Mouse (Mus musculus) ovary, adult 18-20 months (tissue): ENCODE measurements around the gene Rere.
"Not testable (repeated sequence)": the region's sequence is repeated elsewhere in the genome, so short reads cannot be mapped to it uniquely, and the experiment has no call there.

Experiments used
- DNase-seq: peaks from one replicate; pipeline ENCODE4 v3.0.0; 2022; ENCODE audit warnings: low spot score, mixed read lengths

The Rere gene

GRCm38 (mm10) chr4:150283993-150284392, 2.5 kb downstream of the Rere start:
- no peak for DNase-seq

- DNase-seq = no peak
These were observed 5.5 kb downstream of the Rere start for GRCm38 (mm10) chr4:150286980-150287379.

GRCm38 (mm10) chr4:150287463-150287862, 6.0 kb downstream of the Rere start:
- DNase-seq = not testable (repeated sequence)

GRCm38 (mm10) chr4:150291900-150292299, 10.5 kb downstream of the Rere start:
- DNase-seq = no peak

- DNase-seq = no peak
These were observed 13.4 kb downstream of the Rere start for GRCm38 (mm10) chr4:150294870-150295269.

- DNase-seq = no peak
These were observed 14.5 kb downstream of the Rere start for GRCm38 (mm10) chr4:150295966-150296365.

GRCm38 (mm10) chr4:150302726-150303125, 21.3 kb downstream of the Rere start:
- no peak for DNase-seq

GRCm38 (mm10) chr4:150306701-150307100, 25.3 kb downstream of the Rere start:
- no peak for DNase-seq

- DNase-seq = no peak
These were observed 25.8 kb downstream of the Rere start for GRCm38 (mm10) chr4:150307226-150307625.

GRCm38 (mm10) chr4:150311431-150311830, 30.0 kb downstream of the Rere start:
- DNase-seq = peak; percentile 19

GRCm38 (mm10) chr4:150312646-150313045, 31.2 kb downstream of the Rere start:
- no peak for DNase-seq

- DNase-seq = no peak
These were observed 33.9 kb downstream of the Rere start for GRCm38 (mm10) chr4:150315301-150315700.

- no peak for DNase-seq
These were observed 35.1 kb downstream of the Rere start for GRCm38 (mm10) chr4:150316546-150316945.

- no peak for DNase-seq
These were observed 43.8 kb downstream of the Rere start for GRCm38 (mm10) chr4:150325046-150325801.

GRCm38 (mm10) chr4:150326005-150326404, 44.6 kb downstream of the Rere start:
- DNase-seq = no peak

- no peak for DNase-seq
These were observed 46.0 kb downstream of the Rere start for GRCm38 (mm10) chr4:150327476-150327875.

GRCm38 (mm10) chr4:150333927-150334682, 52.7 kb downstream of the Rere start:
- no peak for DNase-seq

- DNase-seq = no peak
These were observed 55.8 kb downstream of the Rere start for GRCm38 (mm10) chr4:150337260-150337659.

- no peak for DNase-seq
These were observed 57.6 kb downstream of the Rere start for GRCm38 (mm10) chr4:150338906-150339650.

GRCm38 (mm10) chr4:150340796-150341525, 59.5 kb downstream of the Rere start:
- no peak for DNase-seq

GRCm38 (mm10) chr4:150344526-150344925, 63.1 kb downstream of the Rere start:
- DNase-seq = no peak
